ENCODE assay signal across 10 mouse cellular contexts in genomic region chr13:101545344-101546181, GRCm38 (mm10).
DNase-seq lines count a peak whose midpoint lies in the region; ATAC-seq lines count a peak whose summit lies in the region.
"Had no signal": no experiment of that assay in that cellular context is flagged by ENCODE, and none has a peak within 500 bp of the region (broad histone marks: within the 10 kb centered on the region; RNA-seq: fewer than 3 reads in every experiment).

No protein-coding gene starts in this region.

- WGBS in lung, embryonic 15.5 days: 53% methylated on average over 6 of the region's 6 CpGs
- WGBS in liver, embryonic 12.5 days (ENCODE audit: insufficient replicate concordance): 7% methylated on average over 6 of the region's 6 CpGs
- 23% methylated on average over 6 of the region's 6 CpGs for WGBS in forebrain, embryonic 15.5 days

- ATAC-seq in lung, embryonic 15.5 days (ENCODE audit: borderline replicate concordance, extremely low read depth, low FRiP score, low TSS enrichment): peak; percentile 57; the same call in 1 of the 2 replicates
- peak; percentile 98 for ATAC-seq in liver, embryonic 12.5 days
- no peak for ATAC-seq in forebrain, embryonic 15.5 days (replicated peaks)

- H3K9me3 ChIP-seq in lung, embryonic 15.5 days: no peaks in the 10 kb centered on the region
- H3K9me3 ChIP-seq in liver, embryonic 12.5 days (replicated peaks): no peaks in the 10 kb centered on the region
- H3K9me3 ChIP-seq in forebrain, embryonic 15.5 days: no peaks in the 10 kb centered on the region

- H3K27ac ChIP-seq in lung, embryonic 15.5 days: no peak overlapping the region
- H3K27ac ChIP-seq in liver, embryonic 12.5 days: peak overlapping the region; percentile 98
- H3K27ac ChIP-seq in forebrain, embryonic 15.5 days (replicated peaks): no peak overlapping the region
- H3K27ac ChIP-seq: hindbrain, embryonic 14.5 days had no signal

- no peaks in the 10 kb centered on the region; the same call in 1 of the 2 replicates for H3K4me1 ChIP-seq in lung, embryonic 15.5 days
- peaks cover 90% of the 10 kb centered on the region for H3K4me1 ChIP-seq in liver, embryonic 12.5 days
- H3K4me1 ChIP-seq in forebrain, embryonic 15.5 days: no peaks in the 10 kb centered on the region; the same call in 1 of the 2 replicates

- H3K9ac ChIP-seq in lung, embryonic 15.5 days: no peak overlapping the region
- H3K9ac ChIP-seq in liver, embryonic 12.5 days: peak overlapping the region; percentile 69
- H3K9ac ChIP-seq in forebrain, embryonic 15.5 days (replicated peaks): no peak overlapping the region
- H3K9ac ChIP-seq: hindbrain, embryonic 14.5 days had no signal

- H3K27me3 ChIP-seq in lung, embryonic 15.5 days: no peaks in the 10 kb centered on the region
- H3K27me3 ChIP-seq in liver, embryonic 12.5 days (replicated peaks): peaks cover 14% of the 10 kb centered on the region; the same call in 1 of the 2 replicates
- no peaks in the 10 kb centered on the region for H3K27me3 ChIP-seq in forebrain, embryonic 15.5 days

- H3K4me3 ChIP-seq in lung, embryonic 15.5 days: no peak overlapping the region
- peak overlapping the region; percentile 23; the same call in 1 of the 2 replicates for H3K4me3 ChIP-seq in liver, embryonic 12.5 days
- H3K4me3 ChIP-seq in forebrain, embryonic 15.5 days: no peak overlapping the region
- H3K4me3 ChIP-seq: myocyte had no signal

- H3K4me2 ChIP-seq in lung, embryonic 15.5 days: no peak overlapping the region
- peak overlapping the region; percentile 66 for H3K4me2 ChIP-seq in liver, embryonic 12.5 days
- H3K4me2 ChIP-seq in forebrain, embryonic 15.5 days (replicated peaks): no peak overlapping the region
- H3K4me2 ChIP-seq: hindbrain, embryonic 14.5 days had no signal

- DNase-seq in lung, postnatal 14 days: no peak
- peak; percentile 19 for DNase-seq in embryo, embryonic 11 days
- peak; percentile 72 for DNase-seq in thymus, postnatal 14 days
- no peak for DNase-seq in right cerebral cortex, postnatal 10 days (ENCODE audit: low spot score in 2 of 2)
- no peak for DNase-seq in frontal cortex, adult 2 months (ENCODE audit: extremely low spot score in 1 of 2, low spot score in 1 of 2)

- H3K36me3 ChIP-seq in lung, embryonic 15.5 days: no peaks in the 10 kb centered on the region
- H3K36me3 ChIP-seq in liver, embryonic 12.5 days: no peaks in the 10 kb centered on the region
- H3K36me3 ChIP-seq in forebrain, embryonic 15.5 days: no peaks in the 10 kb centered on the region

Comparison
In these comparisons a context has a peak if more than half of its experiments do, and no peak if none do; other contexts are left out.
1. DNase-seq: peak in embryo, embryonic 11 days (single experiment) and thymus, postnatal 14 days (single experiment); none in lung, postnatal 14 days (single experiment), right cerebral cortex, postnatal 10 days (0 of 2) and frontal cortex, adult 2 months (0 of 2).